Mouse (Mus musculus): Measurements from ENCODE around the gene Fam166a. TPM values are rescaled to one million over a fixed set of nuclear protein-coding genes. Genes with fewer than 3 reads are reported as not detected.

Fam166a gene
- polyA plus RNA-seq (2016; fragmentation: Nextera tagmentation; extraction: Ambion mirVana), result 0.74 and 1.4 TPM in 2 replicates

DNA sequence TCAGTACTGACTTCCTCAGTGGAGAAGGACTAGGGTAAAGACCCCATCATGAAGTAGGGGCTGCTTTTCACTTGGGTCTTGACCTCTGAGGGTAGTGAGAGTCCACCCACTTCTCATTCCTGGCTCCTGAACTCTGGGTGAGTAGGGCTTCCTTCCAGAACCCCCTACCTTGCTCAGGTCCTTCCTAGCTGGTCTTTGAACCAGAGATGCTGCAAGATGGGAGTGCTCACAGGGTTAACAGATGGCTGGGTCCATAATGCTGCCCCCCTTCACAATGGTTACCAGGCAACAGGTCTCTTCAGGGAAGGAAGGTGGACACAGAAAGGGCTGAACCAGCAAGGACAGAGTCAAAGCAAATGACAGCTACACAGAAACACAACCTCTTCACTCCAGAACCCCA, at the start of gene Fam166a:
Fam166a (plus strand) TSS at position 301 of the 400 bp plus-strand sequence.
- Histone ChIP-seq H3K27ac (replicated peaks) (no peak within 1 kb of the TSS), H3K9me3 (no peaks in the 10 kb centered on the region), H3K27me3 (replicated peaks; ENCODE audit: low read depth, poor library complexity, severe bottlenecking) (peaks cover 10% of the 10 kb centered on the region; the same call in 1 of the 2 replicates), H3K4me3 (no peak within 1 kb of the TSS), H3K4me1 (peaks cover 5% of the 10 kb centered on the region), H3K36me3 (replicated peaks) (peaks cover 22% of the 10 kb centered on the region)
- no peak for DNase-seq (ENCODE audit: low spot score)

DNA sequence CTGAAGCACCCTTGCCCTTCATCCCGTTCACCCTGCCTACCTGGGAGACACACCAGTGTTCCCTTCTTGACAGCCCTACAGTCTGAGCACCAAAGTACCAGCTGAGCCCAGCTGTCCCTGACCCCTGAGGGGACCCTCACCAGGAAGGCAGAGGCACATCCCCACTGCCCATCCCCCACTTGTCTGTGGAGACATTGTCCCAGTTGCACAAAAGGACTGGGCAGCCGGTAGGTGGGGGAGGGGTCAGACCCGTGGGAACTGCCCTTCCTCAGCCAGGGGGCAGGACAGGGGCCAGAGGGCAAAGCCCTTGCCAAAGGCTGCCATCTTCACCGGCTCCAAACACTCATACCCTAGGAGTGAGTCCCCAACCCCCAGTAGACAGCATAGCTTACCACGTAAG, 48.8 kb upstream of the Fam166a start:
- peaks cover 65% of the 10 kb centered on the region for H3K4me1 ChIP-seq
- DNase-seq (ENCODE audit: low spot score), result peak; percentile 55
- WGBS, result 8% methylated on average over 5 of the region's 5 CpGs
- peak overlapping the region; percentile 28 for H3K4me3 ChIP-seq
- peak overlapping the region; percentile 90 for H3K27ac ChIP-seq (replicated peaks)
- no peaks in the 10 kb centered on the region for H3K36me3 ChIP-seq (replicated peaks)
- H3K27me3 ChIP-seq (replicated peaks; ENCODE audit: low read depth, poor library complexity, severe bottlenecking), result no peaks in the 10 kb centered on the region
- no peaks in the 10 kb centered on the region for H3K9me3 ChIP-seq

DNA sequence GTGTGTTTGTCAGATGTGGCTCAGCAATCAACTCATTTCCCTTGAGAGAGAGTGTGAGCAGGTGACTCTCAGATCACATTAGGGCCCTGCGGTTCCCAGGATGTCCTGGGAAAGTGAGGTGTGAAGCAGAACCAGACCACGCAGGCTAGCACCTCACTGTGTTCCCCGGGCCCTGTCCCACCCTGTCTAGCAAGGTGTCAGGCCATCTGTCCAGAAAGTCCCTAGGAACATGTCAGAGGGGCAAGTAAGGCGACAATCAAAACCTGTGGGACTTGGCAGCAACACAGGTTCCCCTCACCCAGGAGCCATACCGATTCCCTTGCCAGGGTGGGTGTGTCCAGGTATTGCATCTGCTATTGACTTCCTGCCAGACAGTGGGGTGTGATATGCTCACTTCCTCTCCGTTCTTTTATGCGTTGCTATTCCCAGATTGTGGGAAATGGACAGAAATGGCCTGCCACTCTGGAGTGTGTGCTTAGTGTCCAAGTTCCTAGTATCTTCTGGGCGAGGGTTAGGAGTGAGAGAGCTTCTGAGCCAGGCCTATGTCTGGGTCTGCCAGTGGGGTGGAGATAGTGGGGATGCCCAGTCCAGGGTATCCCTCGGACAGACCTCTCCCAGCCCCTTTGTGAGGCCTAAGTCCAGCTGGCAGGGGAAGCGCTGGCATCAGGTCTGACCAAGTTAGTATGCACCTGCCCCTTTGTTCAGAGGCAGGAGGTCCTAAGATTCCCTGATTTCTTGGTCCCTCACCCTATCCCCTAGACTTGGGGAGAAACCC, 48.0 kb upstream of the Fam166a start:
- DNase-seq (ENCODE audit: low spot score), result no peak
- H3K4me3 ChIP-seq, result no peak overlapping the region
- WGBS, result 76% methylated on average over 10 of the region's 10 CpGs
- H3K4me1 ChIP-seq, result peaks cover 69% of the 10 kb centered on the region
- H3K27me3 ChIP-seq (replicated peaks; ENCODE audit: low read depth, poor library complexity, severe bottlenecking), result peaks cover 3% of the 10 kb centered on the region
- no peaks in the 10 kb centered on the region for H3K9me3 ChIP-seq
- H3K36me3 ChIP-seq (replicated peaks), result no peaks in the 10 kb centered on the region
- H3K27ac ChIP-seq (replicated peaks), result peak overlapping the region; percentile 90

GRCm38 (mm10) chr2:25171101-25171768, 47.3 kb upstream of the Fam166a start:
- Histone ChIP-seq H3K4me3 (no peak overlapping the region), H3K36me3 (replicated peaks) (no peaks in the 10 kb centered on the region), H3K4me1 (peaks cover 76% of the 10 kb centered on the region), H3K27ac (replicated peaks) (peak overlapping the region; percentile 36), H3K27me3 (replicated peaks; ENCODE audit: low read depth, poor library complexity, severe bottlenecking) (peaks cover 8% of the 10 kb centered on the region), H3K9me3 (no peaks in the 10 kb centered on the region)
- DNase-seq (ENCODE audit: low spot score), result no peak
- 85% methylated on average over 6 of the region's 6 CpGs for WGBS

GRCm38 (mm10) chr2:25171769-25172153, 46.8 kb upstream of the Fam166a start:
- DNase-seq (ENCODE audit: low spot score), result no peak
- Histone ChIP-seq H3K4me1 (peaks cover 81% of the 10 kb centered on the region), H3K9me3 (no peaks in the 10 kb centered on the region), H3K27ac (replicated peaks) (no peak overlapping the region), H3K4me3 (no peak overlapping the region), H3K36me3 (replicated peaks) (no peaks in the 10 kb centered on the region), H3K27me3 (replicated peaks; ENCODE audit: low read depth, poor library complexity, severe bottlenecking) (peaks cover 13% of the 10 kb centered on the region)
- 67% methylated on average over 1 of the region's 1 CpGs for WGBS

GRCm38 (mm10) chr2:25172629-25173028, 45.9 kb upstream of the Fam166a start:
- H3K4me1 ChIP-seq, result peaks cover 81% of the 10 kb centered on the region
- H3K27me3 ChIP-seq (replicated peaks; ENCODE audit: low read depth, poor library complexity, severe bottlenecking), result peaks cover 22% of the 10 kb centered on the region
- H3K4me3 ChIP-seq, result no peak overlapping the region
- H3K27ac ChIP-seq (replicated peaks), result peak overlapping the region; percentile 5; the same call in 1 of the 2 replicates
- H3K36me3 ChIP-seq (replicated peaks), result no peaks in the 10 kb centered on the region
- WGBS, result 72% methylated on average over 8 of the region's 8 CpGs
- H3K9me3 ChIP-seq, result no peaks in the 10 kb centered on the region
- DNase-seq (ENCODE audit: low spot score), result no peak

- H3K36me3 ChIP-seq (replicated peaks), result no peaks in the 10 kb centered on the region
- no peaks in the 10 kb centered on the region for H3K9me3 ChIP-seq
- H3K27me3 ChIP-seq (replicated peaks; ENCODE audit: low read depth, poor library complexity, severe bottlenecking), result peaks cover 34% of the 10 kb centered on the region
- peaks cover 81% of the 10 kb centered on the region for H3K4me1 ChIP-seq
- WGBS, result 89% methylated on average over 4 of the region's 4 CpGs
- H3K4me3 ChIP-seq, result no peak overlapping the region
- no peak overlapping the region for H3K27ac ChIP-seq (replicated peaks)
- no peak for DNase-seq (ENCODE audit: low spot score)
Observed at GRCm38 (mm10) chr2:25173821-25174220, 44.7 kb upstream of the Fam166a start.

- Histone ChIP-seq H3K9me3 (no peaks in the 10 kb centered on the region), H3K4me1 (peaks cover 79% of the 10 kb centered on the region), H3K27ac (replicated peaks) (no peak overlapping the region), H3K4me3 (no peak overlapping the region), H3K27me3 (replicated peaks; ENCODE audit: low read depth, poor library complexity, severe bottlenecking) (peaks cover 46% of the 10 kb centered on the region), H3K36me3 (replicated peaks) (no peaks in the 10 kb centered on the region)
- DNase-seq (ENCODE audit: low spot score), result no peak
- WGBS, result 57% methylated on average over 7 of the region's 7 CpGs
Observed at GRCm38 (mm10) chr2:25174866-25175689, 43.5 kb upstream of the Fam166a start.

DNA sequence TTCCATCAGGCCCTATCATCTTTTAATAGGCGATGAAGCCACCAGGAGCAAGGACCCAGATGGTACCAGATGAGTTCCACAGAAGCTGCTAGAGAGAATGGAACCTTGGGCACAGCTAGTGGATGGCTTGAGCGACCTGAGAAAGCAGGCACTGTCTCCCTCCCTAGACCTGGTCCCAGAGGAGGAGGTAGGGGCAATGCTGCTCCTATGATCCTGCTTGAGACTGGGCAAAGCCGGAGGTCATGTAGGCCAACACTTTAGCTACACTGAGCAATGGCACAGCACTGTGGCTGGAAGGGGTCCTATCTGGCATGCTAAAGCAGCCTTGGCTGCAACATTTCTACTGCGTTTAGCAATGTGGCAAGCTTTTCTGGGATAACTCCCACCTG, 42.9 kb upstream of the Fam166a start:
- WGBS, result 78% methylated on average over 4 of the region's 4 CpGs
- Histone ChIP-seq H3K9me3 (no peaks in the 10 kb centered on the region), H3K4me3 (no peak overlapping the region), H3K27ac (replicated peaks) (no peak overlapping the region), H3K4me1 (peaks cover 77% of the 10 kb centered on the region), H3K27me3 (replicated peaks; ENCODE audit: low read depth, poor library complexity, severe bottlenecking) (peaks cover 52% of the 10 kb centered on the region), H3K36me3 (replicated peaks) (no peaks in the 10 kb centered on the region)
- no peak for DNase-seq (ENCODE audit: low spot score)

GRCm38 (mm10) chr2:25176573-25176972, 42.0 kb upstream of the Fam166a start:
- 61% methylated on average over 6 of the region's 6 CpGs for whole genome bisulfite sequencing
- H3K4me3 ChIP-seq, result peak overlapping the region; percentile 39; the same call in 1 of the 2 replicates
- DNase-seq (ENCODE audit: low spot score), result no peak
- peaks cover 61% of the 10 kb centered on the region for H3K27me3 ChIP-seq (replicated peaks; ENCODE audit: low read depth, poor library complexity, severe bottlenecking)
- peaks cover 80% of the 10 kb centered on the region for H3K4me1 ChIP-seq
- H3K27ac ChIP-seq (replicated peaks), result peak overlapping the region; percentile 77
- H3K9me3 ChIP-seq, result no peaks in the 10 kb centered on the region
- H3K36me3 ChIP-seq (replicated peaks), result no peaks in the 10 kb centered on the region

- Histone ChIP-seq H3K36me3 (replicated peaks) (no peaks in the 10 kb centered on the region), H3K4me3 (peak overlapping the region; percentile 39; the same call in 1 of the 2 replicates), H3K4me1 (peaks cover 82% of the 10 kb centered on the region), H3K9me3 (no peaks in the 10 kb centered on the region), H3K27me3 (replicated peaks; ENCODE audit: low read depth, poor library complexity, severe bottlenecking) (peaks cover 65% of the 10 kb centered on the region), H3K27ac (replicated peaks) (peak overlapping the region; percentile 77)
- no peak for DNase-seq (ENCODE audit: low spot score)
- WGBS, result 34% methylated on average over 4 of the region's 4 CpGs
Observed at GRCm38 (mm10) chr2:25177076-25177475, 41.5 kb upstream of the Fam166a start.

DNA sequence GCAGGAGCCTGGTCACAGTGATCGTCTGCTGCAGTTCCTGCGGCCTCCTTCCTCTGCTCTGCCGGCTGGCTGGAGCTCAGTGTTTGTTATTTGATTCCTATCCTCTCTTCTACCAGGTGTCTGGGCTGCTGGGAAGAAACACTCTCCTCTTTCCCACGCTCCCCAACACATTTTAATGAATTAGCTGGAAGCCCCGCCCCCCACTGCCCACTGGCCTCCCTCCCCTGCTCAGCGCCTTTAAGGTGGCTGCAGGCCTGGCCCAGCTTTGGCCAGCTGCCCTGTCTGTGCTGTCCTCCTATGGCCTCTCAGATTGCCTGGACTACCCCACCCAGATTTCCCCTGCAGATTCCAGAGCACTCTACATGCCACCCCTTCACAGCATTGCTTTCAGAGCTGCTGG, 40.9 kb upstream of the Fam166a start:
- Histone ChIP-seq H3K4me3 (peak overlapping the region; percentile 39; the same call in 1 of the 2 replicates), H3K27me3 (replicated peaks; ENCODE audit: low read depth, poor library complexity, severe bottlenecking) (peaks cover 71% of the 10 kb centered on the region), H3K9me3 (no peaks in the 10 kb centered on the region), H3K27ac (replicated peaks) (peak overlapping the region; percentile 77), H3K4me1 (peaks cover 80% of the 10 kb centered on the region), H3K36me3 (replicated peaks) (no peaks in the 10 kb centered on the region)
- peak; percentile 58 for DNase-seq (ENCODE audit: low spot score)
- WGBS, result 7% methylated on average over 6 of the region's 6 CpGs

Data from embryonic facial prominence, embryonic 10.5 days (tissue).